Mouse (Mus musculus): ENCODE results near the gene Eif3i.

- TF ChIP-seq CTCF (IDR thresholded peaks at IDR 0.05; ENCODE audit: low read depth, low read length) = no peak
- no peak for TF ChIP-seq POLR2A (IDR thresholded peaks at IDR 0.05; ENCODE audit: extremely low read depth, insufficient read depth, low read length)
These were observed 11.6 kb downstream of the Eif3i start for GRCm38 (mm10) chr4:129588865-129589264.
